Mouse (Mus musculus) lung, embryonic 14.5 days (tissue): Measurements from ENCODE around the gene Txnrd2. TPM values are rescaled to one million over a fixed set of nuclear protein-coding genes. Genes with fewer than 3 reads are reported as not detected.

Source experiments
- ATAC-seq: fragments of 200-750 bp; cut with Nextera tagmentation; 2 replicates; pipeline ENCODE4 v1.8.0; 2017; ENCODE audit warnings: mild to moderate bottlenecking, moderate TSS enrichment, moderate library complexity; ENCODE audit not compliant: insufficient read depth
- DNase-seq: peaks from one replicate; pipeline ENCODE4 v3.0.0-alpha.2; 2015
- H3K27ac ChIP-seq: fragments of 300-500 bp; sonication (generic); 2 replicates; pipeline ENCODE4 v1.5.1; 2014; ENCODE audit warnings: low read depth, mild to moderate bottlenecking, moderate library complexity
- H3K27me3 ChIP-seq: fragments of 300-500 bp; sonication (generic); 2 replicates; pipeline ENCODE4 v1.6.1; 2014; ENCODE audit warnings: low read length, control low read depth; ENCODE audit not compliant: insufficient read depth
- H3K36me3 ChIP-seq: fragments of 300-500 bp; sonication (generic); 2 replicates; pipeline ENCODE4 v1.6.1; 2014; ENCODE audit warnings: control low read depth; ENCODE audit not compliant: insufficient read depth
- H3K4me1 ChIP-seq: fragments of 300-500 bp; sonication (generic); 2 replicates; pipeline ENCODE4 v1.6.1; 2014; ENCODE audit warnings: antibody characterized with exemption, control low read depth; ENCODE audit not compliant: insufficient read depth
- H3K4me2 ChIP-seq: fragments of 300-500 bp; sonication (generic); 2 replicates; pipeline ENCODE4 v1.6.1; 2014; ENCODE audit warnings: mild to moderate bottlenecking
- H3K4me3 ChIP-seq: fragments of 300-500 bp; sonication (generic); 2 replicates; pipeline ENCODE4 v1.5.1; 2014; ENCODE audit warnings: low read depth, low read length
- H3K9ac ChIP-seq: fragments of 300-500 bp; sonication (generic); 2 replicates; pipeline ENCODE4 v1.6.1; 2014
- H3K9me3 ChIP-seq: fragments of 300-500 bp; sonication (generic); 2 replicates; pipeline ENCODE4 v1.6.1; 2016; ENCODE audit warnings: low read depth, low read length, control low read depth
- CTCF ChIP-seq: IDR thresholded peaks from 2 replicates; pipeline ENCODE4 v1.5.1; 2016; ENCODE audit warnings: antibody characterized with exemption, low read depth
- WGBS: fragments of 180-500 bp; shearing (Covaris S2); extraction: QIAGEN DNeasy Blood & Tissue Kit; methylation state at CpG from one replicate; pipeline ENCODE4 v1.1.7; 2014; 5-methylcytosine and 5-hydroxymethylcytosine counted together
- polyA plus RNA-seq: library from polyadenylated mRNA; unstranded; fragments of >200 nt; fragmentation: Nextera tagmentation; extraction: Ambion mirVana; gene quantifications from 2 replicates; pipeline ENCODE4 v1.2.1, GENCODE M21; 2014

Gene Txnrd2
- polyA plus RNA-seq, 1 experiment from 2014 or later: 21.5 TPM

GRCm38 (mm10) chr16:18483839-18484238 lies 57.7 kb downstream of the Txnrd2 start:
- Histone ChIP-seq H3K36me3 (no peaks in the 10 kb centered on the region), H3K4me3 (no peak overlapping the region), H3K4me1 (no peaks in the 10 kb centered on the region), H3K27me3 (no peaks in the 10 kb centered on the region), H3K27ac (no peak overlapping the region), H3K9me3 (no peaks in the 10 kb centered on the region), H3K9ac (no peak overlapping the region), H3K4me2 (no peak overlapping the region)
- no peak for ATAC-seq
- no peak for DNase-seq
- WGBS: 68% methylated on average over 5 of the region's 5 CpGs
- no peak for TF ChIP-seq CTCF

- no peak overlapping the region for H3K4me3 ChIP-seq
- H3K9me3 ChIP-seq: no peaks in the 10 kb centered on the region
- no peak for ATAC-seq
- DNase-seq: no peak
- TF ChIP-seq CTCF: no peak
- 41% methylated on average over 4 of the region's 4 CpGs for WGBS
- H3K27me3 ChIP-seq: no peaks in the 10 kb centered on the region
- H3K27ac ChIP-seq: no peak overlapping the region
- no peak overlapping the region for H3K4me2 ChIP-seq
- H3K9ac ChIP-seq: no peak overlapping the region; the same call in 1 of the 2 replicates
- H3K4me1 ChIP-seq: no peaks in the 10 kb centered on the region
- no peaks in the 10 kb centered on the region for H3K36me3 ChIP-seq
Observed at GRCm38 (mm10) chr16:18484386-18484785, 58.2 kb downstream of the Txnrd2 start.

- DNase-seq (no peak), ATAC-seq (no peak)
- Histone ChIP-seq H3K27ac (no peak overlapping the region), H3K4me2 (no peak overlapping the region), H3K9me3 (no peaks in the 10 kb centered on the region), H3K4me3 (no peak overlapping the region), H3K4me1 (no peaks in the 10 kb centered on the region), H3K36me3 (no peaks in the 10 kb centered on the region), H3K9ac (no peak overlapping the region; the same call in 1 of the 2 replicates), H3K27me3 (no peaks in the 10 kb centered on the region)
- TF ChIP-seq CTCF: no peak
- WGBS: 64% methylated on average over 5 of the region's 5 CpGs
Observed at GRCm38 (mm10) chr16:18484794-18485435, 58.7 kb downstream of the Txnrd2 start.

- no peaks in the 10 kb centered on the region for H3K4me1 ChIP-seq
- no peaks in the 10 kb centered on the region for H3K36me3 ChIP-seq
- no peak overlapping the region for H3K4me3 ChIP-seq
- no peak overlapping the region for H3K4me2 ChIP-seq
- ATAC-seq (no peak), DNase-seq (no peak)
- 83% methylated on average over 2 of the region's 2 CpGs for WGBS
- H3K27ac ChIP-seq: no peak overlapping the region
- no peaks in the 10 kb centered on the region for H3K9me3 ChIP-seq
- no peak overlapping the region for H3K9ac ChIP-seq
- TF ChIP-seq CTCF: no peak
- H3K27me3 ChIP-seq: no peaks in the 10 kb centered on the region
Observed at GRCm38 (mm10) chr16:18486126-18486525, 59.9 kb downstream of the Txnrd2 start.

GRCm38 (mm10) chr16:18490281-18490680 lies 64.1 kb downstream of the Txnrd2 start:
- 93% methylated on average over 3 of the region's 3 CpGs for WGBS
- DNase-seq (no peak), ATAC-seq (no peak)
- H3K27me3 ChIP-seq: no peaks in the 10 kb centered on the region
- no peak overlapping the region for H3K4me2 ChIP-seq
- no peaks in the 10 kb centered on the region for H3K36me3 ChIP-seq
- no peak overlapping the region for H3K27ac ChIP-seq
- H3K9me3 ChIP-seq: no peaks in the 10 kb centered on the region
- H3K4me1 ChIP-seq: no peaks in the 10 kb centered on the region
- no peak for TF ChIP-seq CTCF
- no peak overlapping the region for H3K4me3 ChIP-seq
- H3K9ac ChIP-seq: no peak overlapping the region

- Histone ChIP-seq H3K36me3 (no peaks in the 10 kb centered on the region), H3K4me1 (no peaks in the 10 kb centered on the region), H3K9me3 (no peaks in the 10 kb centered on the region), H3K4me3 (no peak overlapping the region), H3K9ac (no peak overlapping the region), H3K4me2 (no peak overlapping the region), H3K27ac (no peak overlapping the region), H3K27me3 (no peaks in the 10 kb centered on the region)
- DNase-seq (no peak), ATAC-seq (no peak)
- WGBS: 60% methylated on average over 1 of the region's 1 CpGs
- TF ChIP-seq CTCF: no peak
Observed at GRCm38 (mm10) chr16:18490894-18491293, 64.7 kb downstream of the Txnrd2 start.

- no peaks in the 10 kb centered on the region for H3K27me3 ChIP-seq
- WGBS: 9% methylated on average over 6 of the region's 6 CpGs
Observed at GRCm38 (mm10) chr16:18497865-18498515, 71.8 kb downstream of the Txnrd2 start.

More at GRCm38 (mm10) chr16:18497865-18498515, 71.8 kb downstream of the Txnrd2 start:
- no peaks in the 10 kb centered on the region for H3K9me3 ChIP-seq
- DNase-seq: peak; percentile 70
- peak; percentile 65 for ATAC-seq
- H3K4me1 ChIP-seq: peaks cover 5% of the 10 kb centered on the region; the same call in 1 of the 2 replicates
- peak overlapping the region; percentile 77 for H3K4me2 ChIP-seq
- H3K27ac ChIP-seq: peak overlapping the region; percentile 89
- peak overlapping the region; percentile 74 for H3K4me3 ChIP-seq
- TF ChIP-seq CTCF: no peak
- H3K9ac ChIP-seq: peak overlapping the region; percentile 78
- H3K36me3 ChIP-seq: peaks cover 23% of the 10 kb centered on the region
